20 mouse cellular contexts compared by ENCODE assay signal in the genomic region with DNA sequence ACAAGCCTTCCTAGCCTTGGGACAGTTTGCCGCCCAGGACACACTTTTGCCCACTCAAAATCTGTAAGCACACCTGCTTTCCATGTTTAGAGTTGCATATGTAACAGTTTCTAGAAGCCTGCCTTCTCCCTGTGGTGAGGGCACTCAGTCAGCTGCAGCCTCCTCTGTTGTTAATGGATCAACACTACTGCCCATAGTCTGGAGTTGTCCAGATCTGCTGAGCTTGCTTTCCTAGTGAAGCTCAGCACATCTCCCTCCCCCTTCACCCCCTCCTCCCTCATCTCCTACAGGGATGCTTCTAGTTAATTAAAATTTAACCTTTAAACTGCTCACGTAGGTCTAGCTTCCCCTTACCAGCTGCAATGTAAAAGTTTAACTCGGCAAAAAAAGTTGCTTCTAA. TPM values are rescaled to one million over a fixed set of nuclear protein-coding genes. Genes with fewer than 3 reads are reported as not detected.
DNase-seq lines count a peak whose midpoint lies in the region; ATAC-seq lines count a peak whose summit lies in the region.
"Had no signal": no experiment of that assay in that cellular context is flagged by ENCODE, and none has a peak within 500 bp of the region (broad histone marks: within the 10 kb centered on the region; RNA-seq: fewer than 3 reads in every experiment).

No protein-coding gene starts in this region.

- H3K9ac ChIP-seq in forebrain, embryonic 13.5 days, result no peak overlapping the region
- no peak overlapping the region for H3K9ac ChIP-seq in forebrain, embryonic 12.5 days
- H3K9ac ChIP-seq in midbrain, embryonic 16.5 days (ENCODE audit: low read depth, low read length), result no peak overlapping the region
- H3K9ac ChIP-seq in midbrain, embryonic 14.5 days (replicated peaks; ENCODE audit: low read length), result no peak overlapping the region
- H3K9ac ChIP-seq in kidney, embryonic 16.5 days (replicated peaks; ENCODE audit: low read length), result no peak overlapping the region
- H3K9ac ChIP-seq in neural tube, embryonic 15.5 days (replicated peaks), result no peak overlapping the region
- H3K9ac ChIP-seq: heart, embryonic 15.5 days; liver, embryonic 15.5 days had no signal

- H3K4me2 ChIP-seq in forebrain, embryonic 13.5 days, result no peak overlapping the region
- H3K4me2 ChIP-seq in forebrain, embryonic 12.5 days, result no peak overlapping the region
- H3K4me2 ChIP-seq in midbrain, embryonic 16.5 days (ENCODE audit: low read length), result no peak overlapping the region
- no peak overlapping the region for H3K4me2 ChIP-seq in midbrain, embryonic 14.5 days (ENCODE audit: low read length)
- H3K4me2 ChIP-seq in kidney, embryonic 16.5 days (replicated peaks; ENCODE audit: low read depth, low read length), result no peak overlapping the region
- H3K4me2 ChIP-seq in neural tube, embryonic 15.5 days, result no peak overlapping the region
- H3K4me2 ChIP-seq: heart, embryonic 15.5 days; liver, embryonic 15.5 days had no signal

- H3K36me3 ChIP-seq in forebrain, embryonic 13.5 days (ENCODE audit: poor library complexity, severe bottlenecking), result no peaks in the 10 kb centered on the region; the same call in 1 of the 2 replicates
- H3K36me3 ChIP-seq in forebrain, embryonic 12.5 days (replicated peaks), result no peaks in the 10 kb centered on the region
- no peaks in the 10 kb centered on the region for H3K36me3 ChIP-seq in midbrain, embryonic 16.5 days (ENCODE audit: control insufficient read depth, insufficient read depth, low read length)
- H3K36me3 ChIP-seq in midbrain, embryonic 14.5 days (ENCODE audit: control insufficient read depth, insufficient read depth, low read length), result no peaks in the 10 kb centered on the region
- no peaks in the 10 kb centered on the region for H3K36me3 ChIP-seq in kidney, embryonic 16.5 days (ENCODE audit: insufficient read depth, low read length)
- H3K36me3 ChIP-seq in neural tube, embryonic 15.5 days, result no peaks in the 10 kb centered on the region
- H3K36me3 ChIP-seq: G1E; heart, embryonic 15.5 days; liver, embryonic 15.5 days had no signal

- H3K27me3 ChIP-seq in forebrain, embryonic 13.5 days, result no peaks in the 10 kb centered on the region
- 0 out of 2 replicates have a peak, but pooled peaks cover 8% of the 10 kb centered on the region for H3K27me3 ChIP-seq in forebrain, embryonic 12.5 days
- H3K27me3 ChIP-seq in midbrain, embryonic 16.5 days (ENCODE audit: control insufficient read depth, insufficient read depth, low read depth, low read length), result no peaks in the 10 kb centered on the region
- H3K27me3 ChIP-seq in midbrain, embryonic 14.5 days (ENCODE audit: control insufficient read depth, insufficient read depth, low read length), result no peaks in the 10 kb centered on the region
- no peaks in the 10 kb centered on the region for H3K27me3 ChIP-seq in kidney, embryonic 16.5 days (ENCODE audit: insufficient read depth, low read length)
- no peaks in the 10 kb centered on the region for H3K27me3 ChIP-seq in neural tube, embryonic 15.5 days (replicated peaks)
- H3K27me3 ChIP-seq: heart, embryonic 15.5 days; liver, embryonic 15.5 days had no signal

- peak overlapping the region; percentile 31; the same call in 1 of the 2 replicates for H3K27ac ChIP-seq in forebrain, embryonic 13.5 days
- no peak overlapping the region for H3K27ac ChIP-seq in forebrain, embryonic 12.5 days
- no peak overlapping the region for H3K27ac ChIP-seq in midbrain, embryonic 16.5 days (ENCODE audit: low read length)
- no peak overlapping the region for H3K27ac ChIP-seq in midbrain, embryonic 14.5 days (replicated peaks; ENCODE audit: low read depth, low read length)
- peak overlapping the region; percentile 35; the same call in 1 of the 2 replicates for H3K27ac ChIP-seq in kidney, embryonic 16.5 days (ENCODE audit: low read length)
- H3K27ac ChIP-seq in neural tube, embryonic 15.5 days (replicated peaks), result no peak overlapping the region
- H3K27ac ChIP-seq: heart, embryonic 15.5 days; layer of hippocampus, adult 2 months; liver, embryonic 15.5 days had no signal

- no peak for ATAC-seq in forebrain, embryonic 13.5 days
- ATAC-seq in forebrain, embryonic 12.5 days (ENCODE audit: low FRiP score), result no peak
- ATAC-seq in midbrain, embryonic 16.5 days, result peak; percentile 47; the same call in 1 of the 2 replicates
- no peak for ATAC-seq in midbrain, embryonic 14.5 days (ENCODE audit: low FRiP score, low TSS enrichment)
- peak; percentile 91 for ATAC-seq in kidney, embryonic 16.5 days (ENCODE audit: low FRiP score, low TSS enrichment)
- ATAC-seq in neural tube, embryonic 15.5 days (ENCODE audit: low FRiP score), result 0 out of 2 replicates have a peak, but pooled peaks have one; percentile 37
- no peak for ATAC-seq in cerebellum, adult (ENCODE audit: insufficient number of reproducible peaks, low FRiP score, low TSS enrichment)
- ATAC-seq: activated CD4-positive, CD25-positive, alpha-beta regulatory T cell, adult 4 months had no signal

- peaks cover 43% of the 10 kb centered on the region for H3K4me1 ChIP-seq in forebrain, embryonic 13.5 days
- peaks cover 24% of the 10 kb centered on the region for H3K4me1 ChIP-seq in forebrain, embryonic 12.5 days
- peaks cover 2% of the 10 kb centered on the region; the same call in 1 of the 2 replicates for H3K4me1 ChIP-seq in midbrain, embryonic 16.5 days (ENCODE audit: control insufficient read depth, insufficient read depth, low read length)
- peaks cover 11% of the 10 kb centered on the region for H3K4me1 ChIP-seq in midbrain, embryonic 14.5 days (ENCODE audit: control insufficient read depth, insufficient read depth, low read length)
- H3K4me1 ChIP-seq in kidney, embryonic 16.5 days (ENCODE audit: insufficient read depth, low read length), result no peaks in the 10 kb centered on the region
- peaks cover 15% of the 10 kb centered on the region for H3K4me1 ChIP-seq in neural tube, embryonic 15.5 days
- H3K4me1 ChIP-seq: heart, embryonic 15.5 days; liver, embryonic 15.5 days had no signal

- no peaks in the 10 kb centered on the region for H3K9me3 ChIP-seq in forebrain, embryonic 13.5 days (replicated peaks)
- H3K9me3 ChIP-seq in forebrain, embryonic 12.5 days, result no peaks in the 10 kb centered on the region
- no peaks in the 10 kb centered on the region for H3K9me3 ChIP-seq in midbrain, embryonic 16.5 days (replicated peaks; ENCODE audit: control insufficient read depth, low read length, poor library complexity, severe bottlenecking)
- H3K9me3 ChIP-seq in midbrain, embryonic 14.5 days (ENCODE audit: control insufficient read depth, low read length), result no peaks in the 10 kb centered on the region
- no peaks in the 10 kb centered on the region for H3K9me3 ChIP-seq in kidney, embryonic 16.5 days (ENCODE audit: low read length)
- no peaks in the 10 kb centered on the region for H3K9me3 ChIP-seq in neural tube, embryonic 15.5 days (replicated peaks)
- H3K9me3 ChIP-seq: G1E; heart, embryonic 15.5 days; liver, embryonic 15.5 days had no signal

- no peak for DNase-seq in midbrain, embryonic 14.5 days
- no peak for DNase-seq in layer of hippocampus, adult 9-11 months
- DNase-seq: adrenal gland, postnatal 10 days; cerebellum, adult 11-12 months; cerebellum, postnatal 25 days; embryo, embryonic 11 days; gastrocnemius, postnatal 36 days; thymus, postnatal 4 days had no signal

- no peak overlapping the region for H3K4me3 ChIP-seq in forebrain, embryonic 13.5 days
- no peak overlapping the region for H3K4me3 ChIP-seq in forebrain, embryonic 12.5 days (replicated peaks)
- no peak overlapping the region for H3K4me3 ChIP-seq in midbrain, embryonic 16.5 days (ENCODE audit: low read depth, low read length)
- H3K4me3 ChIP-seq in midbrain, embryonic 14.5 days (replicated peaks; ENCODE audit: low read depth, low read length), result no peak overlapping the region
- H3K4me3 ChIP-seq in kidney, embryonic 16.5 days (ENCODE audit: low read length), result no peak overlapping the region
- no peak overlapping the region for H3K4me3 ChIP-seq in neural tube, embryonic 15.5 days (replicated peaks)
- H3K4me3 ChIP-seq: heart, embryonic 15.5 days; layer of hippocampus, adult 2 months; liver, embryonic 15.5 days had no signal

- 39% methylated on average over 3 of the region's 3 CpGs for WGBS in forebrain, embryonic 13.5 days
- 52% methylated on average over 3 of the region's 3 CpGs for WGBS in forebrain, embryonic 12.5 days
- 59% methylated on average over 3 of the region's 3 CpGs for WGBS in midbrain, embryonic 16.5 days
- WGBS in midbrain, embryonic 14.5 days, result 67% methylated on average over 3 of the region's 3 CpGs
- WGBS in kidney, embryonic 16.5 days, result 49% methylated on average over 3 of the region's 3 CpGs
- 59% methylated on average over 3 of the region's 3 CpGs for WGBS in neural tube, embryonic 15.5 days

RNA-seq across cellular contexts. Expression of a gene that starts 57.2 kb away (rescaled TPM):
- polyA plus RNA-seq in forebrain, embryonic 13.5 days (2015; fragmentation: Nextera tagmentation; extraction: Ambion mirVana), result 5.9 and 6.7 TPM in 2 replicates
- 4.2 and 6.1 TPM in 2 replicates for polyA plus RNA-seq in forebrain, embryonic 12.5 days (2016; fragmentation: Nextera tagmentation; extraction: Ambion mirVana)
- 2.7 and 3.0 TPM in 2 replicates for polyA plus RNA-seq in midbrain, embryonic 16.5 days (2015; fragmentation: Nextera tagmentation; extraction: Ambion mirVana)
- 2.6 and 5.6 TPM in 2 replicates for polyA plus RNA-seq in midbrain, embryonic 14.5 days (2014; fragmentation: Nextera tagmentation; extraction: Ambion mirVana)
- polyA plus RNA-seq in kidney, embryonic 16.5 days (2015; fragmentation: Nextera tagmentation; extraction: Ambion mirVana), result 0.07 and 0.21 TPM in 2 replicates
- polyA plus RNA-seq in neural tube, embryonic 15.5 days (2015; fragmentation: Nextera tagmentation; extraction: Ambion mirVana), result 5.1 and 6.0 TPM in 2 replicates
- polyA plus RNA-seq: G1E; lung, embryonic 16.5 days had no signal

Comparison
In these comparisons a context has a peak if more than half of its experiments do, and no peak if none do; other contexts are left out.
1. ATAC-seq: peak in midbrain, embryonic 16.5 days (single experiment), kidney, embryonic 16.5 days (single experiment) and neural tube, embryonic 15.5 days (single experiment); none in forebrain, embryonic 13.5 days (single experiment), forebrain, embryonic 12.5 days (single experiment), midbrain, embryonic 14.5 days (single experiment) and cerebellum, adult (single experiment).
2. H3K27ac ChIP-seq: peak in forebrain, embryonic 13.5 days (single experiment) and kidney, embryonic 16.5 days (single experiment); none in forebrain, embryonic 12.5 days (single experiment), midbrain, embryonic 16.5 days (single experiment), midbrain, embryonic 14.5 days (single experiment) and neural tube, embryonic 15.5 days (single experiment).